Mouse (Mus musculus): ENCODE results near the gene Rpusd3.

DNA sequence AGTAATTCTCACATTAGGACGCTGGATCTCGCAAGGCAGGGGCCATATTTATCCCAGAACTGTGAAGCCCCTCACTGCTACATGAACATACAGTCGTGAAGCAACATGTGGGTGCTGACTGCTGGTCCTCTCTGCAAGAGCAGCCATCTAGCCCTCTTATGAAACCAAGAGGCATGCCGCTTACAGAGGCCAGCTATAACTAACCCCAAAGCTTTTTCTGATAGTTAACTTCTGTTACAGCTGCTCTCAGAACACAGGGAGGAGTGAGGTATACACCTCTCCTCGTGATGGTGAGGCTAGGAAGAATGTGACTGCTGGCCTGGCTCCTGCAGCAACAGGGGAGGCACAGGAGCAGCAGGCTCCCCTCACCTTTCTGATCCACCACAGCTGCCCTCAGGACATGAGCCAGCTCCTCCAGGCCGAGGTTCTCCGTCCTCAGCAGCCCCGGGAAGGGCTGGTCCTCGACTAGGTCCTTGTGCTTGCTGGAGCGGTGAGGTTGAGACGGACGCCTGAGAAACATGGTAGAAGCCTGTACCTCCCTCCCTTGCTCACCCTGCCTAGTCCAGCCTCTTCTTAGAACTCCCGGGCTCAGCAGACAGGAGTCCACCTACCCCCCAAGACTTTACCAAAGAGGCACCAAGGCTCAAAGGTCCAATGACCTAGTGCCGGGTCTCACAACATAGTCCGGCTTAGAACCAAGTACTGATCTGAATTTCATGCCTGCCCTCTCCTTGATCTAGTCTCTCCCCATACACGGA, 520 bp downstream of the Rpusd3 start:
- TF ChIP-seq CTCF (IDR thresholded peaks at IDR 0.05; ENCODE audit: control insufficient read depth, insufficient read depth, low read length) (no peak), POLR2A (IDR thresholded peaks at IDR 0.05; ENCODE audit: borderline replicate concordance, control insufficient read depth, low read depth, low read length) (no peak)
